Mouse (Mus musculus) urinary bladder, postnatal 25 days (tissue): ENCODE results near the gene Ccdc157.
A peak's percentile ranks its signal among the peaks of the same experiment; 100 is the strongest.

Source experiments
- DNase-seq: peaks from one replicate; pipeline ENCODE4 v3.0.0; 2022; ENCODE audit warnings: low spot score

The Ccdc157 gene

GRCm38 (mm10) chr11:4101851-4102250 is 58.2 kb downstream of the Ccdc157 start:
- DNase-seq = no peak

- DNase-seq = no peak
Observed at GRCm38 (mm10) chr11:4099447-4099846, 60.6 kb downstream of the Ccdc157 start.

GRCm38 (mm10) chr11:4098816-4099215 is 61.3 kb downstream of the Ccdc157 start:
- no peak for DNase-seq

- no peak for DNase-seq
Observed at GRCm38 (mm10) chr11:4098120-4098519, 62.0 kb downstream of the Ccdc157 start.

- DNase-seq = no peak
Observed at GRCm38 (mm10) chr11:4097091-4097621, 62.9 kb downstream of the Ccdc157 start.

- peak; percentile 92 for DNase-seq
Observed at GRCm38 (mm10) chr11:4096054-4096984, 63.8 kb downstream of the Ccdc157 start.

- DNase-seq = peak; percentile 39
Observed at GRCm38 (mm10) chr11:4095171-4096053, 64.7 kb downstream of the Ccdc157 start, which contains the start of gene Mtfp1. TSS of gene Mtfp1 (minus strand) at chr11:4095445.

- DNase-seq = peak; percentile 63
Observed at GRCm38 (mm10) chr11:4094378-4095170, 65.5 kb downstream of the Ccdc157 start.

- no peak for DNase-seq
Observed at GRCm38 (mm10) chr11:4093459-4094377, 66.4 kb downstream of the Ccdc157 start.
